Mouse (Mus musculus): ENCODE data around the gene Spam1. TPM values are rescaled to one million over a fixed set of nuclear protein-coding genes. Genes with fewer than 3 reads are reported as not detected.

Spam1 gene
- total RNA-seq (2015; ENCODE audit: low replicate concordance) (not detected in 2 replicates), total RNA-seq (2017; ENCODE audit: low replicate concordance) (not detected in 2 replicates)

GRCm38 (mm10) chr6:24790888-24791287, at the start of gene Spam1:
Gene Spam1 (plus strand): TSS chr6:24791188.
- ATAC-seq (replicated peaks; ENCODE audit: low FRiP score, poor library complexity, severe bottlenecking), result no peak

GRCm38 (mm10) chr6:24748029-24748428, 43.0 kb upstream of the Spam1 start, which contains the start of gene Hyal4:
Gene Hyal4 (plus strand): TSS chr6:24748329.
- ATAC-seq (replicated peaks; ENCODE audit: low FRiP score, poor library complexity, severe bottlenecking), result no peak

- no peak for ATAC-seq (replicated peaks; ENCODE audit: low FRiP score, poor library complexity, severe bottlenecking)
These were observed 31.7 kb upstream of the Spam1 start for GRCm38 (mm10) chr6:24759281-24759680.

GRCm38 (mm10) chr6:24766261-24766660, 24.7 kb upstream of the Spam1 start:
- ATAC-seq (replicated peaks; ENCODE audit: low FRiP score, poor library complexity, severe bottlenecking), result no peak

- no peak for ATAC-seq (replicated peaks; ENCODE audit: low FRiP score, poor library complexity, severe bottlenecking)
These were observed 11.8 kb upstream of the Spam1 start for GRCm38 (mm10) chr6:24779182-24779581.

GRCm38 (mm10) chr6:24822070-24822469, 31.1 kb downstream of the Spam1 start:
- ATAC-seq (replicated peaks; ENCODE audit: low FRiP score, poor library complexity, severe bottlenecking), result no peak

Other genes with a start within 250 kb of the Spam1 start
- gene Lmod2, start 193.4 kb upstream of the Spam1 start, total RNA-seq (2015; ENCODE audit: low replicate concordance), result not detected in 2 replicates
- not detected in 2 replicates for gene Lmod2, start 193.4 kb upstream of the Spam1 start, total RNA-seq (2017; ENCODE audit: low replicate concordance)
- 20.5 and 23.4 TPM in 2 replicates for gene Wasl, start 126.2 kb upstream of the Spam1 start, total RNA-seq (2015; ENCODE audit: low replicate concordance)
- 14.8 and 15.4 TPM in 2 replicates for gene Wasl, start 126.2 kb upstream of the Spam1 start, total RNA-seq (2017; ENCODE audit: low replicate concordance)
- gene Hyal6, start 57.9 kb upstream of the Spam1 start, total RNA-seq (2015; ENCODE audit: low replicate concordance), result not detected in 2 replicates
- not detected in 2 replicates for gene Hyal6, start 57.9 kb upstream of the Spam1 start, total RNA-seq (2017; ENCODE audit: low replicate concordance)
- gene Hyal4, start 42.9 kb upstream of the Spam1 start, total RNA-seq (2015; ENCODE audit: low replicate concordance), result not detected in 2 replicates
- gene Hyal4, start 42.9 kb upstream of the Spam1 start, total RNA-seq (2017; ENCODE audit: low replicate concordance), result not detected in 2 replicates
- gene Hyal5, start 66.8 kb downstream of the Spam1 start, total RNA-seq (2015; ENCODE audit: low replicate concordance), result not detected in 2 replicates
- not detected in 2 replicates for gene Hyal5, start 66.8 kb downstream of the Spam1 start, total RNA-seq (2017; ENCODE audit: low replicate concordance)
- gene Tmem229a, start 165.1 kb downstream of the Spam1 start, total RNA-seq (2015; ENCODE audit: low replicate concordance), result not detected in 2 replicates
- gene Tmem229a, start 165.1 kb downstream of the Spam1 start, total RNA-seq (2017; ENCODE audit: low replicate concordance), result not detected in 2 replicates